Mouse (Mus musculus) B cell, adult 2 months (primary cell): Measurements from ENCODE around the gene Tap1.

Experiments used
- DNase-seq, 2 experiments: peaks; one replicate each; pipeline ENCODE4 v3.0.0; 2022

Gene Tap1

DNA sequence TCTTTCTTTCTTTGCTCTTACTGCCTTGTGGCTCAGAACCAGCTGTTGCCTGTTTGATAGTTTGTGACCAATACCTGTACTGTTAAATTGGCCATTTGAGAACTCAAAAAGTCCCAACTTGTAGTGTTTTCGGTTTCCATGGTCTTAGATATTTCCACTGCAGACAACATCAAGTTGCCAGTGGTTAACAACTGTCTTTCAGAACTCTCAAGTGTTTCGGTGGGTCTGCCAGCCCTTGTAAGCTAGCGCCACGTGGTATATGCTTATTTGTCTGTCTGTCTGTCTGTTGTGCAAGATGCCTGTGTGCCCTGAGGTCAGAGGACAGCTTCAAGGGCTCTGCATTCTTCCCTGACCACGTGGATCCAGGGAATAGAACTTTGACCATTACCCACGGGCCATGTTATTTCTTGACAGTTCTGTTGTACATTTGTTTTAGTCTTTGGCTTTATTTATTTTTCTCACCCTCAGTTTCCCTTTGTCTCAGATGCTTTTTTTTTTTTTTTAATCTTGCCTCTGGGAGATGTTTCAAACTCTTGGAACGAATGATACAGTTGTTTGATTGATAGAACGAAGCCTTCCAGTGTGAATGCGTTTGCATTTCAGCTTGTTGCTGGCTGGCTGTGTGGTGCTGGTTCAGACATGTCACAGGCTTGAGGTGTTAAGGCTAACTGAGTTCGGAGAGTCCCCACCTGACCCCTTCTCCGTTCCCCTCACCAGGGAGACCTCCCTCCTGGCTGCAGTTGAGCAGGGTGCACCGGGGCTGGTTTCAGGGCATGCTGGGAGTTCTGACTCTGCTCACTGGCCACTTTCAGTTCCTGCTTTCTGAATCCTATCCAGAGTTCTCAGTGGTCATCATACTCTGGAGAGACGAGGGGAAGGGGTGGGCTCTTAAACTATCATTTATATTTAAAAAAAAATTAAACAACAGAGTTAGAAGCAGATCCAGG, 7.2 kb upstream of the Tap1 start:
- no peak for DNase-seq

DNA sequence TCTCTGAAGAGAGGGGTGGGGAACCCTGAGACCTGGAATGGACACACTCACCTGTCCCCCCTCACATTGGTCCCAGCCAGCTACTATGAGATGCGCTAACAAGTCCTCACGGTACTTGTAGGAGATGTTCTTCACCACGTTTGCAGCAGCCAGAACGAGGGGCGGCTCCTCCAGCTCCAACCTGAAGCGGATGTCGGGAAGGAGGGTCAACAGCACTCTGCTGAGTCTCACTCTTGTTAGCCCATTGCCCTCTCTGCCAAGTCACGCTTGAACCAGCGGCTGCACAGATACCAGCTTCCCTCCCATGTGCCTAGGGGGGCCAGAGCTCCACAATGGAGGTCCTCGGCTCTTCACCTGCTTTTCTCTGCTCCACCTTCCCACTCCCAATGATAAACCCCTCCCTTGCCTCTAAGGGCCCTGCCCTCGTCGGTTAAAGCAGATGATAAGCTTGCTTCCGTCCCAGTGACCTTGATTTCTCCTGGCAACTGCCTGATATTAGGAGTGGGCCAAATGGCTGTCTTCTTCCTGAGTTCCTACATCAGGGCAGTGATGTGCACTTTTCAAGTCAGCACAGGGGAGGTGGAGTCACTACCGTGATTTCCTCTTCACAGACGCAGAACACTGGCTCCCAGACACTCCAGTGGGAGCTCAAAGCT, 3.7 kb upstream of the Tap1 start:
- no peak for DNase-seq

DNA sequence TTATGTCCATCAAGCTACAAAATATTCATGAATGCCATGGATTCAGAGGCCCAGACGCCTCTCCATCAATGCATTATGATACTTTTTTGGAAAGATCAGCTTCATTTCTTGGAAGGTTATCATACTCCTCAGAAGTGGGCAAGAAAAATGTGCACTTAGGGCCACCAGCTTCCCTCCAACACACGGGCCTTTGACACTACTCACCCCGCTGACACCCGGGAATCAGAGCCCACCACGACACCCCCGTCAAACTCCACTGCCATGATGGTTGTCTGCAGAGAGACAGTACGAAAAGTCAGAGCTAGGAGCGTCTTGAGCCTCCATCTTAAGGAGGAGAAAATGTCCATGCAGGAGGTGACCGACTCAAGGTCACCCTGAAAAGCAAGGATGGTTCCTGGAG, 1.8 kb upstream of the Tap1 start:
- DNase-seq, result no peak

DNA sequence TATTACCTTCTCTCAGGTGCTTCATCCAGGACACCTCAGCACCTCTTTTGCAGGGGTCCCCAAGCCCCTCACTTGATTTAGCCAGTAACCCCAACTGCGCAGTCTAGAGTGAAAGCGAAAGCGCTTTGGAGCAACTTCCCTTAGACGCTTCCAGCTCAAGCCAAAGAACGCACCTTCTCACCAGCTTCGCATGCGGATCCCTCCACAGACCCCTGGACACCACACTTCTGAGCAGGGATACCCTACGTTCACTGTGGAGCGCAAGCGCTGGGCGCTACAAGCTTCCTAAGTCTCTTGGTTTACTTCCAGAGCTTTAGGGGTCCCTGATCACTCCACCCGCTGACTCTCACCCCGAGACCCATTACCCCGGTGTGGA, 480 bp upstream of the Tap1 start:
- DNase-seq, result no peak

DNA sequence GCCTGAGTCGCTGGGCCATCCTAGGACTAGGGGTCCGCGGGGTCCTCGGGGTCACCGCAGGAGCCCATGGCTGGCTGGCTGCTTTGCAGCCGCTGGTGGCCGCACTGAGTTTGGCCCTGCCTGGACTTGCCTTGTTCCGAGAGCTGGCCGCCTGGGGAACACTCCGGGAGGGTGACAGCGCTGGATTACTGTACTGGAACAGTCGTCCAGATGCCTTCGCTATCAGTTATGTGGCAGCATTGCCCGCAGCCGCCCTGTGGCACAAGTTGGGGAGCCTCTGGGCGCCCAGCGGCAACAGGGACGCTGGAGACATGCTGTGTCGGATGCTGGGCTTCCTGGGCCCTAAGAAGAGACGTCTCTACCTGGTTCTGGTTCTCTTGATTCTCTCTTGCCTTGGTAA, 657 bp downstream of the Tap1 start:
- peak in 1 of 2 experiments; percentile 40 for DNase-seq

DNA sequence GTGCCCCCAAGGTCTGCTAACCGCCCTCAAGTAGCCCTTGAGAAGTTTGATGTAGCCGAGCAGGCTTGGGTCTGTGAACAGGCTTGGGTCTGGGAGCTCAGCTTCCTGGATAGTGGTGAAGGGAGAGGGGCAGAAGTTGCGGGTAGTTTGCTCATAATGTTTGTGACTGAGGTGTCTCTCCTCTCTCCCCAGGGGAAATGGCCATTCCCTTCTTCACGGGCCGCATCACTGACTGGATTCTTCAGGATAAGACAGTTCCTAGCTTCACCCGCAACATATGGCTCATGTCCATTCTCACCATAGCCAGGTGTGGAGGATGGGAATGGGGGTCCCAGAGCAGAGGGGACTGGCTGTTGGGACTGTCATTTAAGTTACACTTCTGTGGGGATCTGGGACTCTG, 1.6 kb downstream of the Tap1 start:
- DNase-seq, result no peak

DNA sequence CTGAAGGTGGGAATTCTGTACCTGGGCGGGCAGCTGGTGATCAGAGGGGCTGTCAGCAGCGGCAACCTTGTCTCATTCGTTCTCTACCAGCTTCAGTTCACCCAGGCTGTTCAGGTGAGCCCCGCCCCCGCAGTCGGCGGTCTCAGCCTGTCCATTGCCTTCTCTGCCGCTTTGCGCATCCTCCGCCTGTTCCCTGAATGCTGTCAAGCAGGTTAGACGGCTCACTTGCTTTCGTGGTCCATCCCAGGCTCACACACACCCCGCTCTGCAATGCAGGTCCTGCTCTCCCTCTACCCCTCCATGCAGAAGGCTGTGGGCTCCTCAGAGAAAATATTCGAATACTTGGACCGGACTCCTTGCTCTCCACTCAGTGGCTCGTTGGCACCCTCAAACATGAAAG, 5.5 kb downstream of the Tap1 start:
- no peak for DNase-seq

DNA sequence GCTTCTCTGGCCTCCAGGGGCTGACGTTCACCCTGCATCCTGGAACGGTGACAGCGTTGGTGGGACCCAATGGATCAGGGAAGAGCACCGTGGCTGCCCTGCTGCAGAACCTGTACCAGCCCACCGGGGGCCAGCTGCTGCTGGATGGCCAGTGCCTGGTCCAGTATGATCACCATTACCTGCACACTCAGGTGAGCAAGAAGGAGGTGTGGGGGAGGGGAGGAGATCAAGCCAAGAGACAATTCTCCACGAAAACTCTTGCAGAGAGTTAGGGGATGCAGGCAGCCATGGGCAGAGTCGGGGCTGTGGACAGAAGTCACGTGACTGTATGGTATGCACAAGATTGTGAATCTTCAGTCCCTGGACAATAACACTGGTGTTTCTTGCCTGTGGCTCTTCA, 6.1 kb downstream of the Tap1 start:
- DNase-seq, result no peak

DNA sequence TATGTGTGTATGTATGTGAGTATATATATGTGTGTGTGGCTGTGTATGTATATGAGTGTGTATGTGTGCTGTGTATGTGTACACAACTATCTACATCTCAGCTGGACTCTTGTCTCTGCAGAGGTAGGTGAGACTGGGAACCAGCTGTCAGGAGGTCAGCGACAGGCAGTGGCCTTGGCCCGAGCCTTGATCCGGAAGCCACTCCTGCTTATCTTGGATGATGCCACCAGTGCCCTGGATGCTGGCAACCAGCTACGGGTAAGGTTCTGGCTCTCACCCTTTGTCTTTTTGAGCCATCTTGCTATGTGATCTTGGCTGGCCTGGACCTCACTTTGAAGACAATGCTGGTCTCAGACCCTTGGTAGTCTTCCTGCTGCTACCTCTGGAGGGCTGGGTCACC, 7.4 kb downstream of the Tap1 start:
- DNase-seq, result no peak

DNA sequence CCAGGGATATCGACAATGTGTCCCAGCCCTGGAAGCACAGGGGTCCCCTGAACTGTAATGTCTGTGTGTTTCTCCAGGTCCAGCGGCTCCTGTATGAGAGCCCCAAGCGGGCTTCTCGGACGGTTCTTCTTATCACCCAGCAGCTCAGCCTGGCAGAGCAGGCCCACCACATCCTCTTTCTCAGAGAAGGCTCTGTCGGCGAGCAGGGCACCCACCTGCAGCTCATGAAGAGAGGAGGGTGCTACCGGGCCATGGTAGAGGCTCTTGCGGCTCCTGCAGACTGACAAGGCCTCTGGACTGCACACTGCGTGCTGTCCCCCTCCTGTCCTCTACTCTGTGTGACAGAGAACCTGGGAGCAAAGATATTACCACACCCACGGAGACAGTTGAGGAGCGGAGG, 9.1 kb downstream of the Tap1 start:
- peak; percentile 73 to 75 for DNase-seq

DNA sequence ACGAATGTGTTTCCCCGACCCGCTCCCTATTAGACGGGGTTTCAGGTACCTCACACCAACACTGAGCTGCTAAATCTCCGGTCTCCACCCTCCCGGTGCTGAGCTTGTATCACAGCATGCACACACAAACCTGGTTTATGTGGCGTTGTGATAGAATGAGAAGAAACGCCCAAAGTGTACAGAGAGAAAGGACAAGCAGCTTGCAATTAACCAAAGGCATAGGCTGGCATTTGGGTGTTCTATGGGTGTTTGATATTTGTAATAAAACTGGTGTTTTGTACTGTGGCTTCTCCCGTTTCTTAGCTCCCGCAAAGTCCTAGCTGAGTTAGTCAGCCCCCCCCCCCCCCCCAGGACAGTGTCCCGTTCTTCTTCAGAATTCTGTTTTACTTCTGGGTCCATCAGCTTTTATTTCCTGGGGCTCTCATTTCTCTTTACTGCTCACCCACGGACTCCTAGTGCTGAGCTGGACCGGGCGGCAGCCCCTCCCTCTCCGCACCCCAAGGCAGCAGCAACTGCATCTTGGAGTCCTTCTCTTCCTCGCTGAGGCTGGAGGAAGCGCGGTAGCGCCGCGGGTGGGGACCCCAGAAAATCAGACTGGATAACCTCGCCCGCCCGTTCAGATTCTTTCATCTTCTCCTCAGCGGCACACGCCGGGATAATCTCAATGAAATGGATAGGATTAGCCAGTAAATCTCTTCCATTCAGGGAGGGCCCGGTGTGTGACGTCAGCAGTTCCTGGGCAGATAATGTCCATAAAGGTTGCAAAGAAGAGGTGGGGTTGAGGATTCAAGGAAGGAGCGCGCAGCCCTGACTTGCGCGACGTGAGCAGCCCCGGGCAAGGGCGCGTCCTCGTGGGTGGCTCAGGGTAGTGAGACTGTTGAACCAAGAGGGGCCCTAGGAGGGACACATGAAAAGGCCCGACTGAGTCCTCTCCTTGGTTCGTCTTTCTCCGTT, 9.9 kb downstream of the Tap1 start, which contains the start of gene Psmb8:
Psmb8 (plus strand) TSS at position 781 of the 954 bp plus-strand sequence.
- DNase-seq, result peak; percentile 92 to 94

DNA sequence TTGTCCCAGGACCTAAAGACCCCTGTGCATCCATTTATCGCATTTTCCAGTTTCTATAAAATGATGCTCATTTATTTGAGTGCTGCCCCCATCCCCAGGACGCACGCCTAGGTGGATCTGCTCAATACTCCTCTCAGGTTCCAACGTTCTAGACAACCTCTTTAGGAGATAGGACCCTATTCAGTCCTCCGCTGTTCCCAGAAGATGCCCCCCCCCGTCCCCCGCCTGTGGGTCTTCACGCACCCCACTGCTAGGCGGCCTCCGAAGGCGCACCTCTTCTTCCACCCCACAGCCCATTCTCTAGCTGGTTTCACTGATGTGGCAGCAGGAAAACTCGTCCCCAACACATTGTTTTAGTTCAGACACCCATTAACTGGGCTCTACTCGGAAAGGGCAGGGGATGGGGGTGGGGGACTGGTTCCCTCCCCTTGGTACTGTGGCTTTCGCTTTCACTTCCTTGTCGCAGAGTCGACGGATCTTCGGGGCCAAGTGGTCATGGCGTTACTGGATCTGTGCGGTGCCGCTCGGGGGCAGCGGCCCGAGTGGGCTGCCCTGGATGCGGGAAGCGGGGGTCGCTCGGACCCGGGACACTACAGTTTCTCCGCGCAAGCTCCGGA, 10.7 kb downstream of the Tap1 start:
- DNase-seq, result peak; percentile 88 to 89

DNA sequence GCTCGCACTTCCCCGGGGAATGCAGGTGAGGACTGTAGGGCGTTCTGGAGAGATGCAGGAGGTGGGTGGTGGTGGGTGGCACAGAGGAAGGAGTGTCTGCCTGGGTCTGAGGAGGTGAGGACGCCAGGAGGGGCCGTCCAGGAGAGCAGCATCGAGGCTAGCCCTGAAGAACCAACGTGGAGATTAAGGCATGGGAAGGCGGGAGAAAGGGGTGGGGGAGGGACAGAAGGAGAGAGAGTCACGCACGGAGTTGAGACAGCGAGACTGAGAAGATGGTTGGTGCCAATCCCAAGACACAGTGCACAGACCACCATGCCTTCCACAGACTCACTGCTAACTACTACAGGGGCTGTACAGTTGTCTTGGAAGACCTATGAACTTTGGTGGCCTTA, 11.2 kb downstream of the Tap1 start:
- no peak for DNase-seq

DNA sequence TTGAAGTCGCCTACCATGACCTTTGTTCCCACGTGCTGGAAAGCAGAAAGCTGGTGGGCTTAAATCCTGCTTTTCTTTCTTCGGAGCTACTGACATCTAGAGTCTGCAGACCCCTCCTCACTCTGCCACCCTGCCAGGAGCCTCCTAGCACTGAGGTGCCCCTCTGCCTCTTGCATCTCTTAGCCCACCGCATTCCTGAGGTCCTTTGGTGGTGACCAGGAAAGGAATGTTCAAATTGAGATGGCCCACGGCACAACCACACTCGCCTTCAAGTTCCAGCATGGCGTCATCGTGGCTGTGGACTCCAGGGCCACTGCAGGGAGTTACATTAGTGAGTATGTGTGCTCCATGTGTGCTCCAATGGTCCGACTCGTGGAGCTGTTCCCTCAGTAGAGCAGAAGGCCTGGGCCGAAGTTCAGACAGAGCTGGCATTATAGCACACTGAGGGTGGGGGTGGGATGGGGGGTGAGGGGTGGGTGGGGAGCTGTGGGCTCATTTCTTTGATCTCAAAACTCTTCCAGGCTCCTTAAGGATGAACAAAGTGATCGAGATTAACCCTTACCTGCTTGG, 11.8 kb downstream of the Tap1 start:
- DNase-seq, result no peak

DNA sequence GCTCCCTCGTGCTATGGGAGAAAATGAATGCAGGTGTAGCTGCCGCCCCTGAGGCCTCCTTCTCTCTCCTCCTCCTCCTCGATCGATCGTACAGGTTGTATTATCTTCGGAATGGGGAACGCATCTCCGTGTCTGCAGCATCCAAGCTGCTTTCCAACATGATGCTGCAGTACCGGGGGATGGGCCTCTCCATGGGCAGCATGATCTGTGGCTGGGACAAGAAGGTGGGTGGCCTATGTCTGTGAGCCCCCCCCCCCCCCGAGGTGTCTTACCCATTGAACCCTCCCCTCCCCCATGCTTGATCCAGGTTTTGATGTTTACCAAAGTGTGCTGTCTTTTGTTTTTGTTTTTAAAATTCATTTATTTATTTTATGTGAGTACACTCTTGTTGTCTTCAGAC, 12.7 kb downstream of the Tap1 start:
- DNase-seq, result no peak

DNA sequence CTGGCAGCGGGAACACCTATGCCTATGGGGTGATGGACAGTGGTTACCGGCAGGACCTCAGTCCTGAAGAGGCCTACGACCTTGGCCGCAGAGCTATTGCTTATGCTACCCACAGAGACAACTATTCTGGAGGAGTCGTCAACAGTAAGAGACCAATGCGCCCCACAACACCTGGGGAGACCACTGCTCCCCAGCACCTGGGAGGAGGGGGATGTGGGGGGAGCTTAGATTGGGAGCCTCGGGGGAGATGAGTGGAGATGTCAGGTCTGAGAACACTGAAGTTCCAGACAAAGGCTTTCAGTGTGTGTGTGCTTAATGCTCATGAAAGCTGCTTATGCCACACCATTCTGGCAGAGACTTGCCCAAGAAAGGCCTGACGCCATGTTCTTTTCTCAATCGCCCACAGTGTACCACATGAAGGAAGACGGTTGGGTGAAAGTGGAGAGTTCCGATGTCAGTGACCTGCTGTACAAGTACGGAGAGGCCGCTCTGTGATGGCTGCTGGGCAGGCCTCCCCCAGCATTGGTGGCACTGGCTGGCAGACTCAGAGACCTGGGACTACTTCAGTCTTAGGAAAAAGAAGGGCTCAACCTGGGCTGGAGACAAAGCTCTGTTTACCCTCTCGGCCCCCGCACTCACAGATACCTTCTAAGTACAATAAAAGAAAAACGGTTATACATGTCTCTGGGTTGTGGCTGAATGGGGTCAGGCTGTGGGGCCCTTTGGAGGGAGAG, 13.6 kb downstream of the Tap1 start:
- DNase-seq, result no peak

DNA sequence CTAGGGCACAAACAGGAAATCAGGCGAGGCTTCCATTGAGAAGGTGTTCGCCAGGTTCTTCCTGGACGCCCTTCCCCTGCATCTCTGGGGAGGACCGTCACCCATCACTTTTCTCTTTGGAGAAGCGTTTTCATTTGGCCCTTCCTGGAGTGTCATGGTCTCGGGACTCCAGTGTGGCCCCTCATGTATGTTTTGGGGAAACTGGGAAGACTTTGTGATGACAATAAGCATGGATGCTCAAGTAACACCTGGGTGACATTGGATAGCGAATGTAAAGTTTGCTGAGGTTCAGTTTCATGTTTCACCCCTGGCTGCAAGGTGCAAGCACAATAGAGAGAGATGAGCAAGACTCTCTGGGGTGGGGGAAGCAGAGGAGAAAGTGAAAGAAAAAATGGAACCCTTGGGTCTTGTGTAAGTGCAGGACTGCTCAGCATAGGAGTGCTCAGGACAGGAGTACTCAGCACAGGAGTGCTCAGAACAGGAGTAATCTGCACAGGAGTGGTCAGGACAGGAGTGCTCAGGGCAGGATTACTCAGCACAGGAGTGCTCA, 14.2 kb downstream of the Tap1 start:
- DNase-seq, result no peak

DNA sequence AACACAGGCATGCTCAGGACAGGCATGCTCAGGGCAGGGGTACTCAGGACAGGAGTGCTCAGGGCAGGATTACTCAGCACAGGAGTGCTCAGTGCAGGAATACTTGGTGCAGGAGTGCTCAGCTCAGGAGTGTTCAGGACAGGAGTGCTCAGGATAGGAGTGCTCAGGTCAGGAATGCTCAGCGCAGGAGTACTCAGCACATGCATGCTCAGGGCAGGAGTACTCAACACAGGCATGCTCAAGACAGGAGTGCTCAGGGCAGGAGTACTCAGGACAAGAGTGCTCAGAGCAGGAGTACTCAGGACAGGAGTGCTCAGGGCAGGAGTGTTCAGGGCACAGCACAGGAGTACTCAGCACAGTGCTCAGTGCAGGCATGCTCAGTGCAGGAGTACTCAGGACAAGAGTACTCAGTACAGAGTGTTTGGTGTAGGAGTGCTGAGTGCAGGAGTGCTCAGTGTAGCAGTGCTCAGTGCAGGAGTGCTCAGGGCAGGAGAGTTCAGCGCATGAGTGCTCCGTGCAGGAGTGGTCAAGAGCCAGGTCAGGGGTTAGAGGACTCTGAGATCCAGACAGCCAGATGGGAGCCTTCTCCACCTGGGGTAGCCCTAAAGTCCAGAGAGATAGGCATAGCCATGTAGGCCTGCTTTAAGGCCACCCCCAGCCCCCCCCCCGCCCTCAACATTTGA, 15.5 kb downstream of the Tap1 start:
- DNase-seq, result no peak

DNA sequence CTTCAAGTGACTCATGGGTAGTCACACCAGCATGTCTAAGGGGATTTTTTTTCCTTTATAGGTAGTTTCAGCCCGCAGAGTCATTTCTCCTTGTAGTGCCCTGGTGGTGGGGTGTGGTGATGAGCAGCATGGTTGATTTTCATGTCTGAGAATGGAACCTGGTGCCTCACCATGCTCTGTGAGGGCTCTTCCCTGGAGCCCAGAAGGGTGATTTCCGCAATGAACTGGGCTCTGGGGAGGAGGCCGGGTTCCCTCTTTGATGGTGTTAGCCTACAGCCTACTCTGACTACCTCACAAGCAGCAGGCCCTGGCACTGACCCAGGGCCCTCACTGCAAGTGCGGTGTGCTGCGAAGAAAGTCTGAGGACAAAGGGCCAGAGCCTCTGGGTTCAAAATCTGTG, 16.1 kb downstream of the Tap1 start, which contains the start of gene Tap2:
Tap2 (plus strand) TSS at position 84 of the 400 bp plus-strand sequence.
- DNase-seq, result peak in 1 of 2 experiments; percentile 28

DNA sequence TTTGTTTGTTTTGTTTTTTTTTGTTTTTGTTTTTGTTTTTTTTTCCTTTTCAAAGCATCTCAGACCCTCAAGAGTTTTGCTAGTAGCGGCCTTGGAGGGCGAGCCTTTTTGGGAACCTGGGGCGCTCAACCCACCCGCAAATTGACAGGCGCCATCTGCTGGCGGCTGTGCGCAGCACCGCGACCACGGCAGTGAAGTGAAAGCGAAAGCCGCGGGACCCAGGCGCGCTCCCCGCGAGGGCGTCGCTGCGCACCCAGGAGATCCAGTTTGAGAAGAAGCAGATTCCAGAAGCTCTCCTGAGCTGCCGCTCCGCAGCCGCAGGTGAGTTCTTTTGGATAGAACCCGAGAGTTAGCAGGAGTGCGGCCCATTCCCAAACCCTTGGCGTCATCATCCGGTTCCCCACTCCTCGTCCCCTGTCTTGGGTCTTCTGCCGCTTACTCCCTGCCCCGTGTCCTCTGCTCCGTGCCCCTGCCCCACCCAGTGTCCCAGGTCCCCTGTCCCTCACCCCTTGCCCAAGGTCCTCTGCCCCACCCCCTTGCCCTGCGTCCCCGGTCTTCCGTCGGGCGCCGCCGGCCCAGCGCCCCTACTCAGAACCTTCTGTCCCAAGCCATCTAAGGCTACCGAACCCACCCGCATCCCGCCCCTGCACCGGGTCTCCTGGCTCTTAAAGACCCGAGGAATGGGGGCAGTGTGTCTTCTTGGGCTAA, 17.1 kb downstream of the Tap1 start:
- DNase-seq, result peak; percentile 93 to 95
